Mouse (Mus musculus) right cerebral cortex, postnatal 14 days (tissue): ENCODE data around the gene Hist1h4h.
A peak's percentile ranks its signal among the peaks of the same experiment; 100 is the strongest.
"Not testable (repeated sequence)": the region's sequence is repeated elsewhere in the genome, so short reads cannot be mapped to it uniquely, and the experiment has no call there.

Source experiments
- DNase-seq: peaks from one replicate; pipeline ENCODE4 v3.0.0; 2022

The Hist1h4h gene

GRCm38 (mm10) chr13:23555839-23556416 is 25.1 kb downstream of the Hist1h4h start:
- DNase-seq = peak; percentile 10

DNA sequence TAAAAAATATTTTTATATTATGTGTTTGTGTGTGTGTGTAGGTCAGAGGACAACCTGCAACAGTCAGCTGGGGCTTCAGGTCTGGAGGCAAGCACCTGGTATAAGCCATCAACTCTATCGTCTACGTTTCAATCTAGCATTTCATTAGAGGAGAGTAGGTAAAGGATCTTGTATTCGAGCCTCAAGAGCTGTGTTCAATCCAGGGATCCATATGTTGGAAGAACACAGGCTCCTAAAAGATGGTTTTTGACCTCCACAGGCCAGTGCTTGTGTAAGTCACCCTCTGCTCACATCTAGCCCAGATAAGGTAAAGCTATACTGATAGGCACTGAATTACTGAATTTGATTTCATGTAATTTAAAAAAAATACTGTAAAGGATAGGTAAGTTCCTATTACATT is 26.1 kb downstream of the Hist1h4h start:
- DNase-seq = no peak

DNA sequence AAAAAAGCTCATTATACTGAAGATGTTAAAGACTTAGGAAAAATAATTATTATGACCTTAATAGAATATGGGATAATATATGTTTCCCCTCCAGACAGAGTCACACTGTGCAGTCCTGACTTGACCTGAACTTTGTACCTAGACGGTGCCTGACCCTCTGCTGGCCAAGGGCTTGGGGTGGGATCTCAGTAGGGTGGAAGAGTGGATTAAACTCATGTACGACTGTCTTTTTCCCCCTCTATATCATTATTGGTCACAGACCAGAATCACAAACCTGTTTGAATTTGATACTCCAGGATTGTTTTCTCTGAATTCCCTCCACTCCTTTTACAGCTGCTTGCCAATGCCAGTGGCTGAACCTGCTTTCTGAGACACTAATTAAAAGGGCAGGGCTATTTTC is 29.8 kb downstream of the Hist1h4h start:
- DNase-seq = not testable (repeated sequence)

- DNase-seq = not testable (repeated sequence)
Observed at GRCm38 (mm10) chr13:23561531-23561882, 30.7 kb downstream of the Hist1h4h start.

GRCm38 (mm10) chr13:23561883-23562659 is 31.2 kb downstream of the Hist1h4h start, which contains the start of gene Hist1h3e:
Gene Hist1h3e (minus strand): TSS chr13:23562369.
- DNase-seq = peak; percentile 92

- peak; percentile 26 for DNase-seq
Observed at GRCm38 (mm10) chr13:23562699-23563462, 32.0 kb downstream of the Hist1h4h start.

DNA sequence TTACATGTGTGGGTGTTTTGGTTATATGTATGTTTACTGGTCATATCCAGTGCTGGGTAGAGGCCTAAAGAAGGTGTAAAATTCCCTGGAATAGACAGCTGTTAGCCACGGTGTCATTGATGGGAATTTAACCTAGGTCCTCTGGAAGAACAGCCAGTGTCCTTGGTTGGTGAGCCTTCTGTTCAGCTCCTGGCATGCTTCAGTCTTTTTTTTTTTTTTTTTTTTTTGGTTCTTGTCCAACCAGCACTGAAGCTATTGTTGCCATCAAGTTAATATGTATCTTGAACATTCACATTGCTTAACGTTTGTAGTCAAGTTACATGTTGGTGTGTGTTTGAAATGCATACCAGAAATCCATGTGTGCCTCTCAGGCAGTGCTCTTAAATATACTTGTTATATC is 33.6 kb downstream of the Hist1h4h start:
- no peak for DNase-seq

GRCm38 (mm10) chr13:23570261-23571021 is 39.6 kb downstream of the Hist1h4h start:
- DNase-seq = not testable (repeated sequence)

DNA sequence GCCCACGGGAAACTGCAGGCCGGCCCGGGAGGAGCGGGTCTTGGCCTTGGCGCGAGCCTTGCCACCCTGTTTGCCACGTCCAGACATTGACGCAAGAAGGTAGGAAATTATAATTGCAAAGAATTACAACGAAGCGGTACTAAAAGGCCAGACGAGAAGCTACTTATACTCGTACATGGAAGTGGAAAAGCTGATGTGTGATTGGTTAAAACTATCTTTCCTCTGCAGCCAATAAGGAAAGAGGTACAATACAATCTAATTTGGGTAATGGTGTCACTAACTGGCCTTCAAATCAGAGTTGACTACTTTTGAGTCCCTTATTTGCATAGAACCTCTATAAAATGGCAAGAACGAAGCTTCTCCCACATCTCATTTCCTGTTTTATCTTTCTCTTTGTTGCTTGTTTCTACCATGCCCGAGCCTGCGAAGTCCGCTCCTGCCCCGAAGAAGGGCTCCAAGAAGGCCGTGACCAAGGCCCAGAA is 40.2 kb downstream of the Hist1h4h start, which contains the start of the genes Hist1h2ae and Hist1h2bg:
TSS of gene Hist1h2ae (minus strand) at position 199 of the 482 bp plus-strand sequence.
TSS of gene Hist1h2bg (plus strand) at position 375 of the 482 bp plus-strand sequence.
- DNase-seq = peak; percentile 34

DNA sequence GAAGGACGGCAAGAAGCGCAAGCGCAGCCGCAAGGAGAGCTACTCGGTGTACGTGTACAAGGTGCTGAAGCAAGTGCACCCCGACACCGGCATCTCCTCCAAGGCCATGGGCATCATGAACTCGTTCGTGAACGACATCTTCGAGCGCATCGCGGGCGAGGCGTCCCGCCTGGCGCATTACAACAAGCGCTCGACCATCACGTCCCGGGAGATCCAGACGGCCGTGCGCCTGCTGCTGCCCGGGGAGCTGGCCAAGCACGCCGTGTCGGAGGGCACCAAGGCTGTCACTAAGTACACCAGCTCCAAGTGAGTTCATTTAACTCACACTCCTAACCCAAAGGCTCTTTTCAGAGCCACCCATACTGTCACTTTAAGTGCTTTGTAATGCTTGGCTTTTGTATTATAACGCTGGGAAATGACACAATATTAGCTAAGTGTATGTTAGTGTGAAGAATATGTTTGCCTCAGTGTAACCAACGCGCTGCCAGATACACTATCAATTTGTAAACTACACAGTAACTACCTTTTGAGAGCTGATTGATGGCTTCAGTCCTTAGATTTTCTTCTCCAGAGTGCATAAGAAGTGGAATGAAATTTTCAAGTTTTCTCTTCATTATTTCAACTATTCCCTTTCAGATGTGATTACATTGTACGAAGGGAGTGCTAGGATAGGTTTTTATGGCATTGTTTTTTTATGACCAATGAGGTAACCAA is 40.8 kb downstream of the Hist1h4h start:
- DNase-seq = not testable (repeated sequence)

DNA sequence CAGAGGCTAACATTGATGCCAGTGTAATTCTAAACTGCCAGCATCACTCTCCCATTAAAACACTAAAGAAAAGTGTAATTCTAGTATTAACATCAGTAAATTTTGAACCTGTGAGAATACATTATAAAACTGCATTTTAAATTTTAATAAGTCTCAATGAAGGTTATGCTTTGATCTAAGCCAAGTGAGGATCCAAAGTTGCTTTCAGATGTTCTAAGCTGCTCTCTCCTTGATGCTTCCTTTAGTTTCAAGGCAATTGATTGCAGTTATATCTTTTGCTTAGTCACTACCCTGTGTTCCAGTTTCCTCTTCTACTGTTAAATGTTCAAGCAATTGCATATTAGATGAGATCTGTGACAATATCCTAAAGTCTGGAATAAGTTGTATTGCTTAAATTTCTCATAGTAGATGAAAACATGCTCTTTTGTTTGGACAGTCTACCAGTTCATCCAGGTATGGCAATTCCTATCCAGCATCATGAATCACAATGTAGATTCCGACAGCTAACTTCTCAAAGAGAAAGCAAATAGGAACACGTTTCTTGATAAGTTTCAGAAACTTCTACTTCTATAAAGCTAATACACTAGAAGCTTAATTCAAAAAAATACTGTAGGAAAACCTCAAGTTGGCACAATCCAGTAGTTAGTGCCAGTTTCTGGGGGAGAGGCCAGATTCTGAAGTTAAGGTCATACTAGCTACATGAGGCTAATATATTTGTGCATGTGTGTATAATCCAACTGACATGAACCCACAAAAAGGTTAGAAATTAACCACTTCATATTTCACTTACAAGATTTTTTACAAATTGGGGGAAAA is 41.6 kb downstream of the Hist1h4h start:
- no peak for DNase-seq

GRCm38 (mm10) chr13:23573034-23573897 is 42.4 kb downstream of the Hist1h4h start:
- DNase-seq = peak; percentile 10

- DNase-seq = peak; percentile 88
Observed at GRCm38 (mm10) chr13:23573898-23574524, 43.2 kb downstream of the Hist1h4h start, which contains the start of the genes Hist1h2bf and Hist1h2ad. Gene Hist1h2bf (minus strand): TSS chr13:23574196. Gene Hist1h2ad (plus strand): TSS chr13:23574381.

DNA sequence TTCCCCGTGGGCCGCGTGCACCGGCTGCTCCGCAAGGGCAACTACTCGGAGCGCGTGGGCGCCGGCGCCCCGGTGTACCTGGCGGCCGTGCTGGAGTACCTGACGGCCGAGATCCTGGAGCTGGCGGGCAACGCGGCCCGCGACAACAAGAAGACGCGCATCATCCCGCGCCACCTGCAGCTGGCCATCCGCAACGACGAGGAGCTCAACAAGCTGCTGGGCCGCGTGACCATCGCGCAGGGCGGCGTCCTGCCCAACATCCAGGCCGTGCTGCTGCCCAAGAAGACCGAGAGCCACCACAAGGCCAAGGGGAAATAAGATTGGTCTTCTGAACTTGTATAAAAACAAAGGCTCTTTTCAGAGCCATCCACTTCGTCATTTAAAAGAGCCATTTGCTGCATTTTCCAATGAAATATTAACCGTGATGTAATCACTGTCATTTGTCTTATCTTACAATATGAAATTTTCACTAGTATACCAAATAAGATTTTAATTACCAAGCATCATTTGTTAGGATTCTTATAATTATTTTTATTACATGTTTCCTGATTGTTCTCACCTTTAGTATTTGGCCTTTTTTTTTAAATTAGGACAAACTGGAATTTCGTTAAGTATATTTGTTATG is 43.8 kb downstream of the Hist1h4h start:
- not testable (repeated sequence) for DNase-seq

DNA sequence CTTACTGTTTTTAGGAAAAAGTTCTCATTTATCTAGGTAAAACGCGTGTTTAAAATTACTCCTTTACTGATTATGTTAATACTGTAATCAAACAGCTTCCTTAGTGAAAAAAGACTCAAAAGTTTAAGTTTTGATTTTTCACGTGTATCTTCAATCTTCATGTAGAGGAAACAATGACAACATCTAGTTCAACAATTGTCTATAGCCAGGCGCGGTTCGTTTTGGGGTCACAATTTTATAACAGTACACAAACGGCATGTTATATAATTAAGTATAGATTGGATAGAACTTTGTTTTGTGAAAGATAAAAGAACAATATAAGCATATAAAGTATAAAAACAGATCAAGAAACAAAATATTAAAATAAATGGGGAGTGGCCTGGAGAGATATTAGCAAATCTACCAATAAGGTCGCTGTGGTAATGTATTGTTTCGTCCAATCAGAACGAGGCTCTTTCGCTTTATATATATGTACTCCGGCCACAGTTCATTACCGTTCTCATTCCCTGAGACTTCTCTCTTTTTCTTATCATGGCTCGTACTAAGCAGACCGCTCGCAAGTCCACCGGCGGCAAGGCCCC is 44.5 kb downstream of the Hist1h4h start, which contains the start of gene Hist1h3d:
TSS of gene Hist1h3d (plus strand) at position 493 of the 581 bp plus-strand sequence.
- DNase-seq = no peak

DNA sequence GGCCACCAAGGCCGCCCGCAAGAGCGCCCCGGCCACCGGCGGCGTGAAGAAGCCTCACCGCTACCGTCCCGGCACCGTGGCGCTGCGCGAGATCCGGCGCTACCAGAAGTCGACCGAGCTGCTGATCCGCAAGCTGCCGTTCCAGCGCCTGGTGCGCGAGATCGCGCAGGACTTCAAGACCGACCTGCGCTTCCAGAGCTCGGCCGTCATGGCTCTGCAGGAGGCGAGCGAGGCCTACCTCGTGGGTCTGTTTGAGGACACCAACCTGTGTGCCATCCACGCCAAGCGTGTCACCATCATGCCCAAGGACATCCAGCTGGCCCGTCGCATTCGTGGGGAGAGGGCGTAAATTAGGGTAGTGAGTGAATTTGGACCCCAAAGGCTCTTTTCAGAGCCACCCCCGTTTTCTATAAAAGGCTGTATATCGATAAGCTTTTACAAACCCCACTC is 45.0 kb downstream of the Hist1h4h start:
- not testable (repeated sequence) for DNase-seq

DNA sequence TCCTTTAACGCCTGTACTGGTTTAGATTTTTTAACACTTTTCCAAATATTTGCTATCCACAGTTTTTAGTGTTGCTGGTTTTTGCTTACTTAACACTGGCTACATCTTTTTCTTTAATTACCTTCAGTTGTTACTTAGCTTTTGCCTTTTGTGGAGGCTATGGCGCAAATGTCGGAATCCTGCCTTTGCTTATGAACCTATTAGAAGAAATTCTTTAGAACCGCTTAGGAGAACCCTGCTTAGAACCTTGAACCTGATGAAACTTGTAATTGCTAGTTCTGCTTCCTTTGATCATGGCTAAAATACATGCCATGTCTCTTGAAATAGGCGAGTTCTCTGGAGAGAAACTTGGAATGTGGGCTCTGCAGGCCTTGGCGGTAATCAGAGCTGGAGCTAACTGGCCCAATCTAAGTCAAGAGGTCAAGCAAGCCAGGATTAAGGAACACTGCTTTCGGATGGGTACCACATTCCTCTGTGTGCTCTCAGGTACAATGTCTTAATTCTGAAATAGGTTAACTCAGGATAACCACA is 45.6 kb downstream of the Hist1h4h start:
- no peak for DNase-seq
